Mouse (Mus musculus): ENCODE results near the gene Plcl2. TPM values are rescaled to one million over a fixed set of nuclear protein-coding genes. Genes with fewer than 3 reads are reported as not detected.

Plcl2 gene
- polyA plus RNA-seq, 1 experiment from 2014 or later, result 1.5 TPM

GRCm38 (mm10) chr17:50726265-50726664, 217.1 kb downstream of the Plcl2 start:
- Histone ChIP-seq H3K9me3 (replicated peaks; ENCODE audit: control insufficient read depth, low read length) (no peaks in the 10 kb centered on the region), H3K27ac (ENCODE audit: low read length) (no peak overlapping the region), H3K4me1 (ENCODE audit: control insufficient read depth, low read depth, low read length) (no peaks in the 10 kb centered on the region), H3K4me3 (ENCODE audit: low read depth, low read length) (no peak overlapping the region), H3K9ac (ENCODE audit: low read depth, low read length) (no peak overlapping the region), H3K4me2 (ENCODE audit: low read depth, low read length) (no peak overlapping the region), H3K36me3 (ENCODE audit: control insufficient read depth, insufficient read depth) (no peaks in the 10 kb centered on the region), H3K27me3 (ENCODE audit: control insufficient read depth, insufficient read depth, low read depth, low read length) (no peaks in the 10 kb centered on the region)
- 59% methylated on average over 2 of the region's 2 CpGs for WGBS (ENCODE audit: insufficient replicate concordance)
- no peak for ATAC-seq (ENCODE audit: low read depth)

- Histone ChIP-seq H3K27me3 (ENCODE audit: control insufficient read depth, insufficient read depth, low read depth, low read length) (no peaks in the 10 kb centered on the region), H3K9me3 (replicated peaks; ENCODE audit: control insufficient read depth, low read length) (no peaks in the 10 kb centered on the region), H3K36me3 (ENCODE audit: control insufficient read depth, insufficient read depth) (no peaks in the 10 kb centered on the region), H3K4me3 (ENCODE audit: low read depth, low read length) (no peak overlapping the region), H3K4me1 (ENCODE audit: control insufficient read depth, low read depth, low read length) (no peaks in the 10 kb centered on the region), H3K4me2 (ENCODE audit: low read depth, low read length) (no peak overlapping the region), H3K27ac (ENCODE audit: low read length) (no peak overlapping the region), H3K9ac (ENCODE audit: low read depth, low read length) (no peak overlapping the region)
- ATAC-seq (ENCODE audit: low read depth), result no peak
- 46% methylated on average over 2 of the region's 2 CpGs for WGBS (ENCODE audit: insufficient replicate concordance)
Observed at GRCm38 (mm10) chr17:50729031-50729430, 219.8 kb downstream of the Plcl2 start.

GRCm38 (mm10) chr17:50729577-50729976, 220.4 kb downstream of the Plcl2 start:
- H3K36me3 ChIP-seq (ENCODE audit: control insufficient read depth, insufficient read depth), result no peaks in the 10 kb centered on the region
- 26% methylated on average over 6 of the region's 6 CpGs for WGBS (ENCODE audit: insufficient replicate concordance)
- ATAC-seq (ENCODE audit: low read depth), result no peak
- H3K9ac ChIP-seq (ENCODE audit: low read depth, low read length), result no peak overlapping the region
- no peaks in the 10 kb centered on the region for H3K9me3 ChIP-seq (replicated peaks; ENCODE audit: control insufficient read depth, low read length)
- no peak overlapping the region for H3K4me3 ChIP-seq (ENCODE audit: low read depth, low read length)
- H3K27me3 ChIP-seq (ENCODE audit: control insufficient read depth, insufficient read depth, low read depth, low read length), result no peaks in the 10 kb centered on the region
- H3K4me2 ChIP-seq (ENCODE audit: low read depth, low read length), result no peak overlapping the region
- H3K27ac ChIP-seq (ENCODE audit: low read length), result no peak overlapping the region
- H3K4me1 ChIP-seq (ENCODE audit: control insufficient read depth, low read depth, low read length), result no peaks in the 10 kb centered on the region

- Histone ChIP-seq H3K9me3 (replicated peaks; ENCODE audit: control insufficient read depth, low read length) (no peaks in the 10 kb centered on the region), H3K36me3 (ENCODE audit: control insufficient read depth, insufficient read depth) (no peaks in the 10 kb centered on the region), H3K9ac (ENCODE audit: low read depth, low read length) (no peak overlapping the region), H3K4me3 (ENCODE audit: low read depth, low read length) (no peak overlapping the region), H3K27ac (ENCODE audit: low read length) (no peak overlapping the region), H3K27me3 (ENCODE audit: control insufficient read depth, insufficient read depth, low read depth, low read length) (no peaks in the 10 kb centered on the region), H3K4me2 (ENCODE audit: low read depth, low read length) (no peak overlapping the region), H3K4me1 (ENCODE audit: control insufficient read depth, low read depth, low read length) (peaks cover 3% of the 10 kb centered on the region; the same call in 1 of the 2 replicates)
- 55% methylated on average over 2 of the region's 2 CpGs for WGBS (ENCODE audit: insufficient replicate concordance)
- no peak for ATAC-seq (ENCODE audit: low read depth)
Observed at GRCm38 (mm10) chr17:50730896-50731295, 221.7 kb downstream of the Plcl2 start.

GRCm38 (mm10) chr17:50731876-50732275, 222.7 kb downstream of the Plcl2 start:
- 62% methylated on average over 5 of the region's 5 CpGs for WGBS (ENCODE audit: insufficient replicate concordance)
- H3K4me3 ChIP-seq (ENCODE audit: low read depth, low read length), result no peak overlapping the region
- H3K9me3 ChIP-seq (replicated peaks; ENCODE audit: control insufficient read depth, low read length), result no peaks in the 10 kb centered on the region
- no peak overlapping the region for H3K27ac ChIP-seq (ENCODE audit: low read length)
- no peak overlapping the region for H3K4me2 ChIP-seq (ENCODE audit: low read depth, low read length)
- H3K27me3 ChIP-seq (ENCODE audit: control insufficient read depth, insufficient read depth, low read depth, low read length), result no peaks in the 10 kb centered on the region
- H3K4me1 ChIP-seq (ENCODE audit: control insufficient read depth, low read depth, low read length), result peaks cover 3% of the 10 kb centered on the region; the same call in 1 of the 2 replicates
- H3K36me3 ChIP-seq (ENCODE audit: control insufficient read depth, insufficient read depth), result no peaks in the 10 kb centered on the region
- no peak overlapping the region for H3K9ac ChIP-seq (ENCODE audit: low read depth, low read length)
- no peak for ATAC-seq (ENCODE audit: low read depth)

GRCm38 (mm10) chr17:50733390-50733789, 224.2 kb downstream of the Plcl2 start:
- no peak for ATAC-seq (ENCODE audit: low read depth)
- Histone ChIP-seq H3K9me3 (replicated peaks; ENCODE audit: control insufficient read depth, low read length) (no peaks in the 10 kb centered on the region), H3K4me2 (ENCODE audit: low read depth, low read length) (no peak overlapping the region), H3K9ac (ENCODE audit: low read depth, low read length) (no peak overlapping the region), H3K27ac (ENCODE audit: low read length) (no peak overlapping the region), H3K4me1 (ENCODE audit: control insufficient read depth, low read depth, low read length) (peaks cover 3% of the 10 kb centered on the region; the same call in 1 of the 2 replicates), H3K4me3 (ENCODE audit: low read depth, low read length) (no peak overlapping the region), H3K36me3 (ENCODE audit: control insufficient read depth, insufficient read depth) (no peaks in the 10 kb centered on the region), H3K27me3 (ENCODE audit: control insufficient read depth, insufficient read depth, low read depth, low read length) (no peaks in the 10 kb centered on the region)
- 79% methylated on average over 7 of the region's 7 CpGs for WGBS (ENCODE audit: insufficient replicate concordance)

GRCm38 (mm10) chr17:50734781-50735180, 225.6 kb downstream of the Plcl2 start:
- H3K36me3 ChIP-seq (ENCODE audit: control insufficient read depth, insufficient read depth), result no peaks in the 10 kb centered on the region
- no peak overlapping the region for H3K4me3 ChIP-seq (ENCODE audit: low read depth, low read length)
- H3K9me3 ChIP-seq (replicated peaks; ENCODE audit: control insufficient read depth, low read length), result no peaks in the 10 kb centered on the region
- ATAC-seq (ENCODE audit: low read depth), result no peak
- H3K27me3 ChIP-seq (ENCODE audit: control insufficient read depth, insufficient read depth, low read depth, low read length), result no peaks in the 10 kb centered on the region
- H3K4me2 ChIP-seq (ENCODE audit: low read depth, low read length), result no peak overlapping the region
- 72% methylated on average over 6 of the region's 6 CpGs for WGBS (ENCODE audit: insufficient replicate concordance)
- peaks cover 3% of the 10 kb centered on the region; the same call in 1 of the 2 replicates for H3K4me1 ChIP-seq (ENCODE audit: control insufficient read depth, low read depth, low read length)
- H3K9ac ChIP-seq (ENCODE audit: low read depth, low read length), result no peak overlapping the region
- no peak overlapping the region for H3K27ac ChIP-seq (ENCODE audit: low read length)

- no peak overlapping the region for H3K4me3 ChIP-seq (ENCODE audit: low read depth, low read length)
- H3K4me1 ChIP-seq (ENCODE audit: control insufficient read depth, low read depth, low read length), result peaks cover 3% of the 10 kb centered on the region; the same call in 1 of the 2 replicates
- H3K36me3 ChIP-seq (ENCODE audit: control insufficient read depth, insufficient read depth), result no peaks in the 10 kb centered on the region
- H3K27me3 ChIP-seq (ENCODE audit: control insufficient read depth, insufficient read depth, low read depth, low read length), result no peaks in the 10 kb centered on the region
- whole genome bisulfite sequencing (ENCODE audit: insufficient replicate concordance), result 67% methylated on average over 4 of the region's 4 CpGs
- no peak overlapping the region for H3K4me2 ChIP-seq (ENCODE audit: low read depth, low read length)
- H3K9ac ChIP-seq (ENCODE audit: low read depth, low read length), result no peak overlapping the region
- ATAC-seq (ENCODE audit: low read depth), result peak; percentile 25; the same call in 1 of the 2 replicates
- H3K27ac ChIP-seq (ENCODE audit: low read length), result no peak overlapping the region
- no peaks in the 10 kb centered on the region for H3K9me3 ChIP-seq (replicated peaks; ENCODE audit: control insufficient read depth, low read length)
Observed at GRCm38 (mm10) chr17:50735382-50735954, 226.3 kb downstream of the Plcl2 start.

- Histone ChIP-seq H3K36me3 (ENCODE audit: control insufficient read depth, insufficient read depth) (no peaks in the 10 kb centered on the region), H3K9me3 (replicated peaks; ENCODE audit: control insufficient read depth, low read length) (no peaks in the 10 kb centered on the region), H3K4me1 (ENCODE audit: control insufficient read depth, low read depth, low read length) (peaks cover 3% of the 10 kb centered on the region; the same call in 1 of the 2 replicates), H3K27ac (ENCODE audit: low read length) (no peak overlapping the region), H3K4me3 (ENCODE audit: low read depth, low read length) (no peak overlapping the region), H3K9ac (ENCODE audit: low read depth, low read length) (no peak overlapping the region), H3K4me2 (ENCODE audit: low read depth, low read length) (no peak overlapping the region), H3K27me3 (ENCODE audit: control insufficient read depth, insufficient read depth, low read depth, low read length) (no peaks in the 10 kb centered on the region)
- no peak for ATAC-seq (ENCODE audit: low read depth)
- 50% methylated on average over 8 of the region's 8 CpGs for WGBS (ENCODE audit: insufficient replicate concordance)
Observed at GRCm38 (mm10) chr17:50735955-50736533, 226.8 kb downstream of the Plcl2 start.

Data from liver, embryonic 16.5 days (tissue).